Mouse (Mus musculus) lung, adult 18-20 months (tissue): ENCODE data around the gene Gm49380.

Experiments
- DNase-seq, 2 experiments: peaks; one replicate each; pipeline ENCODE4 v3.0.0; 2022; ENCODE audit warnings: mixed read lengths in 2 of 2

Gm49380 gene

DNA sequence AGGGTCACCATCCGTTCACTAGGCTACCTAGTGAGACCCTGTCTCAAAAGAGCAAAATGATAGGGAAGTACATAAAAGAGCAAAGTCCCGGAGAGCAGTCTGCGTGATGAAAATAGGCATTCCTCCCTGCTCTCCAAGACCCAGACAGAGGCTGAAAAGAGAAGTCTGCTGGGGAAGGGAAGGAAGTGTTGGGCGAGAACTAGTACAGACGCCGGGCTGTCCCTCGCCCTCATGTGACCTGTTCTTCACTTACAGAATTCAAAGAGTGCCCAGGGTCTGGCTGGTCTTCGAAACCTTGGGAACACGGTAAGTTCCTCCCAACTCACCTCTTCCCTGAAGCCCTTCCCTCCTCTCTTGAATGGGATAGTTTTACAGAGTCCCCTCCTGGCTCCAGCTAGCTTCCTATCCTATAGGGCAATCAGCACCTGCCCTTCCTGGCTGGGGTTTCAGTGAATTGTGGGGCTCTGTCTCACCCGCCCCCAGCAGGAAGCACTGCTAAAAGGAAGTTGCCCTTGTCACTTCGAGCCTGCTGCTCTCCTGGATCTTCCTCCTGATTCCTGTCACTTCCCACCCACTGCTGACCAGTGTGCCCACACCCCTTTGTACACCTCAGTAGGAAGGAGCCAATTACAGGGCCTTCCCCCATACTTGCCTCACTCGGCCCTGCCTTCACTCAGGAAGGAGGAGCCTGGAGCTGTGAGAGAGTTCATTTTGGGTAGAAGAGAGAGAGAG is 24.3 kb downstream of the Gm49380 start:
- no peak for DNase-seq

GRCm38 (mm10) chr9:44087761-44088455 is 25.4 kb downstream of the Gm49380 start:
- peak in 1 of 2 experiments; percentile 47 for DNase-seq

- no peak for DNase-seq
Observed at GRCm38 (mm10) chr9:44086960-44087359, 26.3 kb downstream of the Gm49380 start.

DNA sequence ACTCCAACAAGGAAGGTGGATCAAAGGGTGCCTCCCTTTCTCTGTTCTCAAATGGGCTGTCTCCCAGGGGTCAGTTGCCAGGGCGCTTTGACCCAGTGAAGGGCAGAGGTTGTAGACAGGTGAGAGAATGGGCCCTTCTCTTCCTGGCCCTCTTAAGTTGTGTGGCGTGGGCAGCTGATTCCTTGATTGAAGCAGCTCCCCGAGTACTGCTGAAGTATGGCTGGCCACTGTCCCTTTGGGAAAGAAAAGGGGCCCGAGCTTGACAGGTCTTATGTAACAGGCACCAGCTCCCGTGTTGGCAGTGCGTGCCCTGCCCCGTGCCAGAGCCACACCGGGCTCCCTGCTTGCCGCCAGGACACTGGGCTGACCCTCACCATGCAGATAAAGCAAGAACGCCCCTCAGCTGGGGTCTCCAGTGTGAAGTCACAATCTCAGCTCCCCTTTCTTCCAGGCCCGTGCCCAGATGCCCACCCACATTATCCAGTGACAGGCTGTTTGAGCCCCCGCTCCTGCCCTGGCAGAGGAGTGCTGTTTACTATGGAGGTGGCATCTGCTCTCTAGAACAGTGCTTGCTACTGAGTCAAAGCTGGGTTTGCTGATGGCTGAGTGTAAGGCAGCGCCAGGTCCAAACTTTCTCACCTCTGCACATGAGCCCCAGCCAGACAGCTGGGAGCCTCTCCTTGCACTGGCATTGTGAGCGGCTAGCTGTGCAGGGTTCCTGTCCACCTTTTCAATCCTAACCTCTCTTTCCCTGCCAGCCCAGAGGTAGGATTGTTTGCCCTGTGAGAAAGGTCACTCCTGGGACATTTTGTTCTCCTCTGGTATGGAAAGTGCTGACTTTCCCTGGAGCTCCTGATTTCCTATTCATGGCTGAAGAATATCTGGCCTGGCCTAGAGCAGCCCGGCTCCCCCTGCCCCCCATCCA is 27.3 kb downstream of the Gm49380 start:
- peak; percentile 59 to 71 for DNase-seq

GRCm38 (mm10) chr9:44085276-44085675 is 28.0 kb downstream of the Gm49380 start:
- no peak for DNase-seq

GRCm38 (mm10) chr9:44084659-44085229 is 28.6 kb downstream of the Gm49380 start:
- peak; percentile 93 to 96 for DNase-seq

DNA sequence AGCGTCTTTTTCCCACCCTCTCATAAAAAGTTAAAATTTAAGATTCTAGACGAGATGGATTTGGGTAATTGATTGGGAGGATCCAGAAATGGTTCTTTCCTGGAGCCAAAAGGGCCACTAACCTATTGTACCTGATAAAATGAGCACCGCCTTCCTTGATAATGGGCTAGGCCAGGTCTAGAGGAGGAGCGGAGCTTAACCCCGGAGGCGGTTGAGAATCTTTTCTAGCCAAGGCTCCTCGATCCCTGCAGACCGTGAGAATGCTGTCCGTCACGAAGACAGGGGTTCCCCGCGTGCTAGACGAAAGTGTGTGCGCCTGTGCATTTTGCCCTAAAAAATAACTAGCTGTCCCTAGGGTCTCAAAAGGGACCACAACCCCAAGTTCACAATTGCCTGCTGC is 29.1 kb downstream of the Gm49380 start:
- no peak for DNase-seq

DNA sequence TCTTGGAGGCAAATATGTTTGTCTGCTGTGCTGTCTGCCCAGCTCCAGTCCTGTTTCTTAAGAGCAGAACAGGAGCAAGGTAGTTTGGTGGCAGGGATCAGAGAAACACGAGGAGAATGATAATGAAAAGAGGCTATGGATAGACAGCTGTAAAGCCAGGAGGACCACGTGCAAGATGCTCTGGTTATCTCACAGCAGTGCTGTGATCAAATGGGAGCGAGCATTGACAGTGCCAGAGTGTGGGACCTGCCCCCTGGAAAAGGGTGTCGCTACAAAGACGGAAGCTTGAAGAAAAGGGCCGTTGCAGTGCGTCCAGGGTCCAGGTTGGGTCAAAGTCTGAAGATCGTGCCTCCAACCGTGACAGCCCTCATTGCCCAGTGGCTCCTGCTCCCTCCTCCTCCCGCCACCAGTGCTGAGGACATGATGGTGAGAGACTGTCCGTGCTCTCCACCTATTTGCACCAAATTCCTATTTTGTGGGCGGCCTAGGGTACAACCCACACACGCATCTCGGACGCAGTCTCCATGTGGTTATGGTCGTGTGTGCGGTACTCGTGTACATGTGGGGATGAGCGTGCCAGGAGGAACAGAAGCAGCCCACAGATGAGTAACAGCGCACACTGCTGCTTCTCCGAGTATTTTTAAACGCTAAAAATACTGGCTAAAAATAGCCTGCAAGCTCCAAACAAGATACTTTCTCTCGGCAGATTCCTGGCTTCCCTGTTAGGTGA is 29.7 kb downstream of the Gm49380 start:
- DNase-seq, result no peak

DNA sequence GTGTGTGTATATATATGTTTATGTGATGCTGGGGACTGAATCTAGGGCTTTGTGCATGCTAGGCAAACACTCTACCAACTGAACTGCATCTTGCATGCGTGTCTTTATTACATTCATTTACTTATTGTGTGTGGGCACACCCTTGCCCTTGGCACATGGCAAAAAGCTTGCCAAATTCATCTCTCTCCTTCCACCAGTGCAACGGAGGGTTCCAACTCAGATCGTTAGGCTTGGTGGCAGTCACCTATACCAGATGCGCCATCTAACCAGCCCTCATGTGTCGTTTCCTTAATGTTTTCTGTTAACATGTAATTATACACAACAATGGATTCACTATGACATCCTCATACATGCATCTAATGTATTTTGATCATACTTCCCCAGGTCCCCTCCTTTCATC is 31.0 kb downstream of the Gm49380 start:
- no peak for DNase-seq

- no peak for DNase-seq
Observed at GRCm38 (mm10) chr9:44081581-44081980, 31.7 kb downstream of the Gm49380 start.

DNA sequence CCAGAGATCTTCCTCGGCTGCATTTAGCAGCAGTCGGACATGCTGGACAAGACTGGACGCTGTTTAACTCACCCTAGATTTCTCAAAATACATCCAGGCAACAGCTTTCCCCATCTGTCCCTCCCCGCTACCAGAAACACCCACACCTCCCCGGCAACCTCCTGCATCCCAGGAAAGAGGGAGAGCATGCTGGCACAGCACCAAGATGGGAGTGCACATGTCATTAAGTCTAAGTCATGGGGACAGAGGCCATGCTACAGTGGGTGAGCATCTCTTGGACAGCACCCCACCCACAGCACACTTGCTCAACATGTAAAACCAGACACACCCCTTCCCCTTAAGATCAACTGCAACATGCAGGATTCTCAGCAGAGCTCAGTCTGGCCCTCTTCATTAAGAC is 32.3 kb downstream of the Gm49380 start:
- no peak for DNase-seq

GRCm38 (mm10) chr9:44079997-44080780 is 33.1 kb downstream of the Gm49380 start:
- DNase-seq, result no peak

DNA sequence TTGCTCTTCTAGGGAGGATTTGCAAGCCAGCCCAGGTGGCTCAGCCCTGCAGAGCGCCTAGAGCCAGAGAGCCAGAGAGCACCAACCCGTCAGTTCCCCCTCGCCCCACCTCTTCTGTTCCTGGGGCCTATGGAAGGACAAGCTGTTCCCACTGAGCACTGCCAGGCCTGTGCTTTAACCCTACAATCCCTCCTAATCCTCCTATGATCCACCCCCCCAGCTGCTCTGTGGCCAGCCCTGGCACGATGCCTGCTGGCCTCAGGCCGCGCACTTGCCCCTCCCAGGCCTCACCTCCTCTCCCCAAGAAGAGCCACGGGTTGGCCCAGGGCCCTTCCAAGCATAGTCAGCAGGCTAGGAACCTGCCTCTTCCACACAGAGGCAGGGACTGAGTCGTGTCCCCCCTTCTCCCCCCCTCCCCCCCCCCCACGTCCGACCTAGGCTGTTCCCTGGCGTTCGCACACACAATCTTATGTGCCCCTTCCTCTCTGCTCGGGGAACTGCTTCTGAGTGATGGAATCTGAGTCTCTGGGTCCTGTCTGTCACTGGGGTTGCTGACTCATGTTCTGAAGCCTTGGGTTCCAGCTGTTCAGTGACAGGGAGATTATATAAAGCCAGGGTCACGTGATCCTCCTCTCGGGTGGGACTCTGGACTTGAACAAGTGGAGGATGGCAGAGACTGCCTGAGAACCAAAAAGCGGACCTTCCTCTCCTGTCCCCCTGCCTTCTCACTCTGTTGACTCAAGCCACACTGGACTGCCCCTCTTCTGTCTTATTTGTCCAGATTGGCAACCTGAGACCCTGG is 34.1 kb downstream of the Gm49380 start:
- DNase-seq, result peak; percentile 89 to 93

- DNase-seq, result no peak
Observed at GRCm38 (mm10) chr9:44078136-44078797, 35.0 kb downstream of the Gm49380 start.

DNA sequence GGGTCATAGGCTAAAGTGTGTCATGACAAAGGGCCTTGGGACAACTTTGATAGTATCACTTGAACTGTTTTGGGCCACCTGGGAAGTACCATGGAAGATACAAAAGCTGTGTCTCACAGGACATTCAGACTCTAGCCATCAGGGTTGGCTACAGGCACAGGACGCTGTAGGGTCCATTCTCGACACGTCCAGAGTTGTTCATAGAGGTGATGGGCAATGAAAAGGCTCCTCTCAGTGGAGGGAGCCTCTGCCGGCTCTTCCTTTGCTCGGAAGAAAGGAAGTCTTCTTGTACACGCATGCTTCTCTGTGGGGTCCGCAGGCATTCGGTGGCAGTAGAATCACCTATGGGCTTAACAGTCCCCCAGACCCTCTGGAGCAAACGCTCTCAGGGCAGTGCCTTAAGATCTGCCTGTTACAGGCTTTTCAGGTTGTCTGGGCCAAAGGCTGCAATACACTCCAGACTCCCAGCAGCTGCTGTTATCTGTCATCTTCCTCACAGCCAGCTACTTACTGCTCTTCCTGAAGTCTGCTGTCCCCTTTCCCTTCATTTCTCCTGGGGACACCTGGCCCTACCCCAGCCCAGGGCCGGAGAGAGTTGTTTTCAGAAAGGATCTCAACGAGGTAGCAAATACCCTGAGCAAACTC is 35.9 kb downstream of the Gm49380 start:
- no peak for DNase-seq

- peak; percentile 48 to 77 for DNase-seq
Observed at GRCm38 (mm10) chr9:44076764-44077120, 36.6 kb downstream of the Gm49380 start.

GRCm38 (mm10) chr9:44075996-44076763 is 37.1 kb downstream of the Gm49380 start:
- no peak for DNase-seq

- DNase-seq, result no peak
Observed at GRCm38 (mm10) chr9:44075276-44075995, 37.9 kb downstream of the Gm49380 start.
